Mouse (Mus musculus) 3T3-L1 (cell line): ENCODE data around the gene D8Ertd738e.

Source experiments
- DNase-seq: peaks from one replicate; pipeline ENCODE4 v3.0.0-alpha.2; 2015; ENCODE audit warnings: low read depth, low spot score

The D8Ertd738e gene

GRCm38 (mm10) chr8:84236410-84236997 lies 13.0 kb downstream of the D8Ertd738e start:
- DNase-seq = no peak

DNA sequence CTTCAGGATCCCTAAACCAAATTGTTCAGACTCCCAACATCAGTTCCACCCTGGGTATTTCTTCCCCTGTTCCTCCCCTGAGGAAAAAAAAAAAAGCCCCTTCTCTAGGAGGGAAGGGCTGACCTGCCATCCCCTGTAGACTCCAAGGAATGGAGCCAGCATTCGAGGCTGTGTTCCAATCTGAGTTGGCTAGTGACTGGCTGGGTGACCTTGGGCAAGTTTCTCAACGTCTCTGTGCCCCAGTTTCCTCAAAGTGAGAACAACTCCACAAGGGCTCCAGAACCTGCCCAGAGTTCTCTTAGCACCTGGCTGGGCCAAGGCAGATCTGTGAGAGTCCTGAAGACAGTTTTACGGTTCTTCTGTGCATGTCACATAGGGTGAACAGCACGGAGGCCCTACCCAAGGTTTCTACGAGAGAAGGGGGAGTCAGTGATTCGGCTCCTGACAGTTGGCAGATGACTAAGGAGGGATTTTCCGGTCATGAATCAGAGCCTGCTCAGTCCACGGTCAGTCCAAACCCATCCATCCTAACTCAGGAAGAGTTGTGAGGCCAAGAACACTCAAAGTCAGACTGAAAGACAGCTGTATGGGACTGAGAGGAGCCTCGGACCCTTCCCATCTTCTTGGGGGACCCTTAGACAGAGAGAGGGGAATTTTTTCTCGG lies 13.6 kb downstream of the D8Ertd738e start:
- peak; percentile 92 for DNase-seq

- no peak for DNase-seq
Observed at GRCm38 (mm10) chr8:84233055-84233454, 16.5 kb downstream of the D8Ertd738e start.

- DNase-seq = no peak
Observed at GRCm38 (mm10) chr8:84230735-84231134, 18.8 kb downstream of the D8Ertd738e start.

- no peak for DNase-seq
Observed at GRCm38 (mm10) chr8:84223322-84224029, 26.0 kb downstream of the D8Ertd738e start.

- DNase-seq = no peak
Observed at GRCm38 (mm10) chr8:84222566-84223165, 26.9 kb downstream of the D8Ertd738e start.

GRCm38 (mm10) chr8:84220105-84220504 lies 29.4 kb downstream of the D8Ertd738e start:
- DNase-seq = no peak

GRCm38 (mm10) chr8:84218143-84218542 lies 31.4 kb downstream of the D8Ertd738e start:
- DNase-seq = no peak

GRCm38 (mm10) chr8:84217206-84217605 lies 32.3 kb downstream of the D8Ertd738e start:
- DNase-seq = no peak

GRCm38 (mm10) chr8:84213277-84213676 lies 36.2 kb downstream of the D8Ertd738e start:
- no peak for DNase-seq

DNA sequence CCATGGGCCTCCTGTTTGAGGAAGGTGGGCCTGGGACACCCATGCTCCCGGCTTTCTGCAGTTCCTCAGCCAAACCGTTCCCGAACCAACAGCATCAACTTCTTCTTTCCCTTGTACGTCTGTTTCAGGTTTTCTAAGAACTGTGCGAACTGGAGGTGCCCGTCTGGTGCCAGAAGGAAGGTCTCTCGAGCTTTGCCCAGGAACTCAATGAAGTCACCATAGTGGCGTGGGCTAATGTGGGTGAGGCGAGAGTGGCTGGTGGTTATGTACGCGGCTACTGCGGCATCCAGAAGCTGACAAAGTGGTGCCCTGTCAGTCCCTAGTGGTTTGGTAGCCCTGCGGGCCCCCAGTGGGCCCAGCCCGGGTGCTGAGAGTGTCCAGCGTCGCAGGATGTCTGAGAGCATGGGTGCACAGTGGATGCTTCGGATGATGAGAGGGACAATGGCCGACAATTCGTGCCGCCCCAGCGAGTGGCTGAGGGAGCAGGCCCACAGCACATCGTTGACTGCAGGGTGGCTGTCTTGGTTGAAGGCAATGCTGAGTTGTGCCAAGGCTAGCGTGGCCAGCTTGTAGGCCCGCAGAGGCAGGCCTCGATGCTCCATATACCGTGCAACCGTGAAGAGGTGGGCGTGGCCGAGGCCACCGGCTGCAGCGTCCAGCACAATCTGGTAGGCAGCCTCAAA lies 37.5 kb downstream of the D8Ertd738e start:
- no peak for DNase-seq

DNA sequence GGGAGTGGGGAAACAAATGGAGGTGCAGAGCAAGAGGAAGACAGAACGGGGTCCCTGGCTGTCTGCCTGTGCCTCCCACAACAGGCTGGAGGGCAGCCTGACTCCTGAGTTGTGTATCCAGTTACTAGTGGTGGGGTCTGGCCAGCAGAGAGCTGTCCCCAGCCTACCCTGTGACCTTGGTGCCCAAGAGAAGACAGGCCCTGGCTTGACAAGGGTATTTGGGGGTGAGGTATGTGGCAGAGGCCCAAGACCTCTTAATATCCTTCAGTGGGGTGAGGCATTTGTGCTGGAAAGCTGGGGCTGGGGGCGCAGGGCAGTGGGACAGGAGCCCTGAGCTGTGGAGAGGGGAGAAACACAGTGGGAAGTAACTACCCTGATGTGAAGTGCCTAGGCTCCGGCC lies 38.3 kb downstream of the D8Ertd738e start:
- no peak for DNase-seq

- peak; percentile 91 for DNase-seq
Observed at GRCm38 (mm10) chr8:84210167-84210791, 39.2 kb downstream of the D8Ertd738e start.

DNA sequence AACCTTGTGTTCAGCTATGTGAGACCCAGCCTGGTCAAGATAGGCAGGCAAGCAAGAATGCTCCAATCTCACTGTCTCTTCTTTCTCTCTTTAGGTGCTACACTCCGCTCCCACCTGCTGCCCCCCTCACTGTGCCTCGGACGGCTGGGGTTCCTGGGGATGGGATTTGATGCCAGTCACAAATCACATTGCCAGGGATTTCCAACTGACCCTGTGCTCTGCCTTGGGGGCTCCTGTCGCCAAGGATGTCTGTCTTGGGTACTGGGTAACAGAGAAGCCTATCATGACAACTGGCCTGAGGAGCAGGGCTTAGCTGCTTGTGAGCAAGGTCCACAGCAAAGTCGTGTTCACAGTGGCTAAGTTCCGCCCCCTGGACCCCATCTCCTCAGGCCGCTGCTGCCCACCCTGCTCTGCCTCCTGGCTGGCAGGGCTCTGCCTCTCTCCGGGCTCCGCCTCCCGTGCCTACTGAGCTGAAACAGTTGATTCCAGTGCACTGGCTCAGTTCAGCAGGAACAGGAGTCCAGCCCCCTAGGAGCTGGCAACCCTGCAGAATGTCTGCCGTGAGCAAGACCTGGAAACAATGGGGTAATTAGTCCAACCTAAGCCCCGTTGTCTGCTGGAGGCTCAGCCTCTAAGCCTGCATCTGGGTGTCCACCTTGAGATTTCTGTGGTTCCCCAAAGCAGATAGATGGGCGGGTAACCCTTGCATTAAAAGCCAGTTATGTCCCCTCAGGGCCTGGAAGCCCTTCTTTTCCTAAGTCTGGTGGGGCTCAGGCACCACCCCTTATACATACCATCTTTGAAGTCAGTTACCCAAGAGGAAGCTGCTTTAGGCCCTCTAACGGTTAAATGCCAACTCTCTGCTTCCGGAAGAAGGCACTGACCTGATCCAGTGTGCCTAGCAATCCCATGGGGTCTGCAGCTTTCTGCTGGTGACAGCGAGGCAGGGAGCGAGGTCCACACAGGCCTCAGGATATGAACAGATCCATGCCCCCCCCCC lies 40.8 kb downstream of the D8Ertd738e start:
- DNase-seq = no peak

DNA sequence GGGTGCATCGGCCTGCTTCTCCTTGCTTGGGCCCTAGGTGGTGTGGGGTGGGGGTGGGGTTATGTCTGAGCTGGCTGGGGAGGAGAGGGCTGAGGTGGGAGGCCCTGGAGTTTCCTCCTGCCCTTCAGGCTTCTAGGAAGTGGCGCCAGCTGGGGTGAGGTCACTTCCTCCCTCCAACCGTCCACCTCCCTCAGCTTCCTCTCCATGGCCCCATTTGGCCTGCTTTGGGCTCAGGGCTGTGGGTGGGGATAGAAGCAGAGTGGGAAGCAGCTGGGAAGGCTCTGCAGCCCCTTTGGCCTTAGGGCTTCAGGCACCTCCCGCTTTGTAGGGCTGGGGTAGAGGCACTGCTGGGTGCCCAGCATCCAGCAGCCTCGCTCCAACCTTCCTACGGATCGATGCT lies 41.7 kb downstream of the D8Ertd738e start:
- peak; percentile 51 for DNase-seq

- DNase-seq = peak; percentile 49
Observed at GRCm38 (mm10) chr8:84206666-84207065, 42.9 kb downstream of the D8Ertd738e start.

GRCm38 (mm10) chr8:84205073-84205472 lies 44.4 kb downstream of the D8Ertd738e start:
- DNase-seq = no peak

DNA sequence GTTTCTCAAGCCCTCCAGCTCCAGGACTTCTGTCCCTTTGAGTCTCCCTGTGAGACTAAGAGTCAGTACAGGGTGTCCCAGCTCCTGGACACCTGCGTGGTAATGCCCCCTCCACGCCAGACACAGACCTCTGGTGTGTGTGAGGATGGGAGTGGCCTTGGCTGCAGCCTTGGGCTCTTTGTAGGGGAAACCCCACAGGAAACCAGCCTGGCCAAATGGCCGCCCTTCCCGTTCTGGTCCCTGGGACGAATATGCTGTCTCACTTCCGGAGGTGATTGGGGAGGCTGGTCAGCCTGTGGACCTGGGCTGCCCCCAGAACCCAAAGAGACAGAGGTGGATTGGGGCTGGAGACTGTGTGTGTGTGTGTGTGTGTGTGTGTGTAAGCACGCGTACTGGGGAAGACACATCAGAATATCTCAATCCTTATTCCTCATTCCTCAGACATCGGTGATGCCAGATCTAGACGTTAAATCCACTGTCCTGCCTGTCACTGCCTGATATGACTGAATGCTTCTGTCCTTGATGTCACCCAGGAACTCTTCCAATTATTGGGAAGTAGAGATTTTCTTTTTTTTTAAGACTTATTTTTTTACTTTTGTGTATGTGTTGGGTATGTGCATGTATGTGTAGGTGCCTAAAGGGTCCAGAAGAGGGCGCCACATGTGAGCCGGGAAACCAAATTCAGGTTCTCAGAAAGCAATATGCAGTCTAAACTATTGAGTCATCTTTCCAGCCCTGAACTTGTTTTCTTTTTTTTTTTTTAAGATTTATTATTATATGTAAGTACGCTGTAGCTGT lies 45.3 kb downstream of the D8Ertd738e start:
- DNase-seq = peak; percentile 94
